Mouse (Mus musculus) MEL (cell line): ENCODE measurements around the gene Rbp2.

ENCODE experiments used
- CTCF ChIP-seq, 3 experiments: IDR thresholded peaks in 2 of 3; conservative IDR thresholded peaks in 1 of 3; 2 replicates each; pipeline ENCODE4 v1.5.1; 2011 to 2012; ENCODE audit warnings: low read length in 3 of 3, low read depth in 2 of 3, mild to moderate bottlenecking in 2 of 3, improper control_type of control experiment in 1 of 3, inconsistent platforms in 1 of 3, mixed read lengths in 1 of 3, moderate library complexity in 1 of 3; ENCODE audit not compliant: control insufficient read depth in 1 of 3, insufficient read depth in 1 of 3, poor library complexity in 1 of 3, severe bottlenecking in 1 of 3
- GABPA ChIP-seq: IDR thresholded peaks from 2 replicates; pipeline ENCODE4 v1.6.1; 2012; ENCODE audit warnings: low read depth, mild to moderate bottlenecking, inconsistent platforms, low read length, improper control_type of control experiment, moderate library complexity
- MYB ChIP-seq: IDR thresholded peaks from 2 replicates; pipeline ENCODE4 v1.6.1; 2011; ENCODE audit warnings: mild to moderate bottlenecking, low read depth, low read length, improper control_type of control experiment
- POLR2A ChIP-seq, 2 experiments: IDR thresholded peaks; 2 replicates each; pipeline ENCODE4 v1.6.1; 2011 to 2012; ENCODE audit warnings: low read length in 2 of 2, mild to moderate bottlenecking in 2 of 2, control low read depth in 1 of 2, improper control_type of control experiment in 1 of 2, low read depth in 1 of 2, moderate library complexity in 1 of 2; ENCODE audit not compliant: control insufficient read depth in 1 of 2, insufficient read depth in 1 of 2, poor library complexity in 1 of 2
- USF2 ChIP-seq, 2 experiments: IDR thresholded peaks; 2 replicates each; pipeline ENCODE4 v1.6.1; 2011 to 2012; ENCODE audit warnings: improper control_type of control experiment in 2 of 2, low read length in 2 of 2, borderline replicate concordance in 1 of 2, inconsistent platforms in 1 of 2, low read depth in 1 of 2, mild to moderate bottlenecking in 1 of 2; ENCODE audit not compliant: insufficient read depth in 1 of 2

- no peak for TF ChIP-seq CTCF (IDR thresholded peaks at IDR 0.05 in 2 of 3, conservative IDR thresholded peaks at IDR 0.05 in 1 of 3; ENCODE audit: control insufficient read depth in 1 of 3, insufficient read depth in 1 of 3, low read depth in 2 of 3, low read length in 3 of 3, poor library complexity in 1 of 3, severe bottlenecking in 1 of 3)
- no peak for TF ChIP-seq POLR2A (IDR thresholded peaks at IDR 0.05; ENCODE audit: control insufficient read depth in 1 of 2, insufficient read depth in 1 of 2, low read depth in 1 of 2, low read length in 2 of 2, poor library complexity in 1 of 2)
- no peak for TF ChIP-seq GABPA
- no peak for TF ChIP-seq USF2 (IDR thresholded peaks at IDR 0.05; ENCODE audit: borderline replicate concordance in 1 of 2, insufficient read depth in 1 of 2, low read depth in 1 of 2, low read length in 2 of 2)
- no peak for TF ChIP-seq MYB
Measured at GRCm38 (mm10) chr9:98530999-98531398, 45.1 kb downstream of the Rbp2 start.
